ENCODE assay signal across 8 mouse cellular contexts in genomic region chrX:135743056-135743355, GRCm38 (mm10). TPM values are rescaled to one million over a fixed set of nuclear protein-coding genes. Genes with fewer than 3 reads are reported as not detected.
DNase-seq lines count a peak whose midpoint lies in the region; ATAC-seq and TF ChIP-seq lines count a peak whose summit lies in the region.

No protein-coding gene starts in this region.

- intact Hi-C loops in heart, postnatal 25 days (cut with DNase I), result no loop called here

- H3K36me3 ChIP-seq in heart, postnatal 0 days (replicated peaks; ENCODE audit: control insufficient read depth, insufficient read depth, low read length), result peaks cover 3% of the 10 kb centered on the region
- peaks cover 19% of the 10 kb centered on the region for H3K36me3 ChIP-seq in megakaryocyte, embryonic 14.5 days (replicated peaks; ENCODE audit: low read length)

- peak overlapping the region; percentile 62 for H3K4me2 ChIP-seq in heart, postnatal 0 days (ENCODE audit: low read depth, low read length)

- H3K4me3 ChIP-seq in heart, postnatal 0 days (ENCODE audit: low read depth, low read length), result peak overlapping the region; percentile 64
- H3K4me3 ChIP-seq in megakaryocyte, embryonic 14.5 days (replicated peaks), result peak overlapping the region; percentile 93

- TF ChIP-seq CTCF in heart, postnatal 0 days (IDR thresholded peaks at IDR 0.05; ENCODE audit: low read depth), result no peak

- H3K4me1 ChIP-seq in heart, postnatal 0 days (ENCODE audit: control insufficient read depth, insufficient read depth), result no peaks in the 10 kb centered on the region
- 0 out of 2 replicates have a peak, but pooled peaks cover 6% of the 10 kb centered on the region for H3K4me1 ChIP-seq in megakaryocyte, embryonic 14.5 days

- no peaks in the 10 kb centered on the region for H3K9me3 ChIP-seq in heart, postnatal 0 days (replicated peaks; ENCODE audit: control insufficient read depth, low read length)
- peaks cover 4% of the 10 kb centered on the region; the same call in 1 of the 2 replicates for H3K9me3 ChIP-seq in megakaryocyte, embryonic 14.5 days

- H3K27ac ChIP-seq in heart, postnatal 0 days (ENCODE audit: low read depth), result peak overlapping the region; percentile 85

- H3K27me3 ChIP-seq in heart, postnatal 0 days (ENCODE audit: control insufficient read depth, insufficient read depth, low read length), result no peaks in the 10 kb centered on the region
- H3K27me3 ChIP-seq in megakaryocyte, embryonic 14.5 days (replicated peaks), result peaks cover 4% of the 10 kb centered on the region

- 18% methylated on average over 7 of the region's 7 CpGs for WGBS in heart, postnatal 0 days

- H3K9ac ChIP-seq in heart, postnatal 0 days (replicated peaks; ENCODE audit: low read depth, low read length), result peak overlapping the region; percentile 64

- TF ChIP-seq EP300 in heart, postnatal 0 days (IDR thresholded peaks at IDR 0.05; ENCODE audit: low read depth), result no peak

- DNase-seq in heart, postnatal 0 days (ENCODE audit: low spot score), result no peak
- no peak for DNase-seq in heart, postnatal 25 days (ENCODE audit: low spot score)
- DNase-seq in ovary, postnatal 10 days (ENCODE audit: low spot score), result no peak
- DNase-seq in retina, embryonic 14.5 days (ENCODE audit: low spot score), result no peak
- DNase-seq in cerebellum, postnatal 36 days, result no peak

- ATAC-seq in heart, postnatal 0 days (ENCODE audit: insufficient read depth, low read depth), result no peak; the same call in 1 of the 2 replicates
- peak; percentile 2 for ATAC-seq in activated CD4-positive, CD25-positive, alpha-beta regulatory T cell, adult 4 months
- peak; percentile 15; the same call in 1 of the 2 replicates for ATAC-seq in granulocyte monocyte progenitor cell, adult 5-6 weeks (replicated peaks; ENCODE audit: poor library complexity, severe bottlenecking)

RNA-seq across cellular contexts. Expression of gene Armcx5, which starts 0.5 kb away (rescaled TPM):
- total RNA-seq in heart, postnatal 0 days (2014; rRNA removed; ENCODE audit: low replicate concordance), result 4.8 and 5.4 TPM in 2 replicates
- polyA plus RNA-seq in heart, postnatal 0 days (2015; fragmentation: Nextera tagmentation; extraction: Ambion mirVana), result 9.4 and 12.3 TPM in 2 replicates
- total RNA-seq in heart, postnatal 25 days (2021), result 1 to 10 TPM; 5.9 to 6.5 TPM
- 10 to 100 TPM; 10.1 to 10.7 TPM for polyA plus RNA-seq in activated CD4-positive, CD25-positive, alpha-beta regulatory T cell, adult 4 months (2017; shearing (Covaris generic))
- total RNA-seq in granulocyte monocyte progenitor cell, adult 5-6 weeks (2014; fragmentation: Nextera tagmentation), result 4.1 and 5.9 TPM in 2 replicates
- 6.2 and 11.5 TPM in 2 replicates for total RNA-seq in granulocyte monocyte progenitor cell, adult 5-6 weeks (2017)
- polyA plus RNA-seq in megakaryocyte, embryonic 14.5 days (2012; ENCODE audit: insufficient read depth, low replicate concordance), result not detected in 2 replicates

RNA-seq across cellular contexts. Expression of gene Gprasp1, which starts 0.5 kb away (rescaled TPM):
- total RNA-seq in heart, postnatal 0 days (2014; rRNA removed; ENCODE audit: low replicate concordance), result 16.7 and 23.0 TPM in 2 replicates
- polyA plus RNA-seq in heart, postnatal 0 days (2015; fragmentation: Nextera tagmentation; extraction: Ambion mirVana), result 11.7 and 13.0 TPM in 2 replicates
- 10 to 100 TPM; 16.9 to 19.3 TPM for total RNA-seq in heart, postnatal 25 days (2021)
- polyA plus RNA-seq in activated CD4-positive, CD25-positive, alpha-beta regulatory T cell, adult 4 months (2017; shearing (Covaris generic)), result 10 to 100 TPM; 16.4 to 18.1 TPM
- 19.2 and 19.8 TPM in 2 replicates for total RNA-seq in granulocyte monocyte progenitor cell, adult 5-6 weeks (2014; fragmentation: Nextera tagmentation)
- 18.7 and 30.1 TPM in 2 replicates for total RNA-seq in granulocyte monocyte progenitor cell, adult 5-6 weeks (2017)
- 2.6 and 3.0 TPM in 2 replicates for polyA plus RNA-seq in megakaryocyte, embryonic 14.5 days (2012; ENCODE audit: insufficient read depth, low replicate concordance)

RNA-seq across cellular contexts. Expression of gene Tmsb15a, which starts 17.9 kb away (rescaled TPM):
- not detected in 2 replicates for total RNA-seq in heart, postnatal 0 days (2014; rRNA removed; ENCODE audit: low replicate concordance)
- 0.88 TPM in 1 of 2 replicates, not detected in the other for polyA plus RNA-seq in heart, postnatal 0 days (2015; fragmentation: Nextera tagmentation; extraction: Ambion mirVana)
- not detected for total RNA-seq in heart, postnatal 25 days (2021)
- polyA plus RNA-seq in activated CD4-positive, CD25-positive, alpha-beta regulatory T cell, adult 4 months (2017; shearing (Covaris generic)), result not detected
- not detected in 2 replicates for total RNA-seq in granulocyte monocyte progenitor cell, adult 5-6 weeks (2014; fragmentation: Nextera tagmentation)
- total RNA-seq in granulocyte monocyte progenitor cell, adult 5-6 weeks (2017), result not detected in 2 replicates
- polyA plus RNA-seq in megakaryocyte, embryonic 14.5 days (2012; ENCODE audit: insufficient read depth, low replicate concordance), result not detected in 2 replicates

RNA-seq across cellular contexts. Expression of gene Tcp11x2, which starts 49.4 kb away (rescaled TPM):
- not detected in 2 replicates for total RNA-seq in heart, postnatal 0 days (2014; rRNA removed; ENCODE audit: low replicate concordance)
- polyA plus RNA-seq in heart, postnatal 0 days (2015; fragmentation: Nextera tagmentation; extraction: Ambion mirVana), result not detected in 2 replicates
- not detected for total RNA-seq in heart, postnatal 25 days (2021)
- polyA plus RNA-seq in activated CD4-positive, CD25-positive, alpha-beta regulatory T cell, adult 4 months (2017; shearing (Covaris generic)), result not detected
- total RNA-seq in granulocyte monocyte progenitor cell, adult 5-6 weeks (2014; fragmentation: Nextera tagmentation), result not detected in 2 replicates
- total RNA-seq in granulocyte monocyte progenitor cell, adult 5-6 weeks (2017), result not detected in 2 replicates
- polyA plus RNA-seq in megakaryocyte, embryonic 14.5 days (2012; ENCODE audit: insufficient read depth, low replicate concordance), result not detected in 2 replicates

RNA-seq across cellular contexts. Expression of gene Bhlhb9, which starts 54.4 kb away (rescaled TPM):
- total RNA-seq in heart, postnatal 0 days (2014; rRNA removed; ENCODE audit: low replicate concordance), result 40.5 and 44.6 TPM in 2 replicates
- 47.1 and 48.8 TPM in 2 replicates for polyA plus RNA-seq in heart, postnatal 0 days (2015; fragmentation: Nextera tagmentation; extraction: Ambion mirVana)
- total RNA-seq in heart, postnatal 25 days (2021), result 10 to 100 TPM; 11.1 to 18.1 TPM
- 10 to 100 TPM in 1 of 2 experiments, 1 to 10 TPM in 1; 8.1 to 13.4 TPM for polyA plus RNA-seq in activated CD4-positive, CD25-positive, alpha-beta regulatory T cell, adult 4 months (2017; shearing (Covaris generic))
- 18.9 and 28.2 TPM in 2 replicates for total RNA-seq in granulocyte monocyte progenitor cell, adult 5-6 weeks (2014; fragmentation: Nextera tagmentation)
- total RNA-seq in granulocyte monocyte progenitor cell, adult 5-6 weeks (2017), result 28.9 and 29.3 TPM in 2 replicates
- polyA plus RNA-seq in megakaryocyte, embryonic 14.5 days (2012; ENCODE audit: insufficient read depth, low replicate concordance), result 1.7 and 4.1 TPM in 2 replicates
